Mouse (Mus musculus) heart, embryonic 16.5 days (tissue): ENCODE results near the gene Scn8a. TPM values are rescaled to one million over a fixed set of nuclear protein-coding genes. Genes with fewer than 3 reads are reported as not detected.
A peak's percentile ranks its signal among the peaks of the same experiment; 100 is the strongest.

Experiments
- ATAC-seq: fragments of 200-750 bp; cut with Nextera tagmentation; replicated peaks from 2 replicates; pipeline ENCODE4 v1.8.0; 2017; ENCODE audit warnings: moderate number of reproducible peaks; ENCODE audit not compliant: insufficient read depth, low FRiP score; ENCODE audit errors: extremely low read depth
- H3K27ac ChIP-seq: fragments of 300-500 bp; sonication (generic); 2 replicates; pipeline ENCODE4 v1.5.1; 2014; ENCODE audit warnings: mild to moderate bottlenecking, low read length, control low read depth, moderate library complexity
- H3K27me3 ChIP-seq: fragments of 300-500 bp; sonication (generic); 2 replicates; pipeline ENCODE4 v1.6.1; 2014; ENCODE audit warnings: low read length, mixed read lengths; ENCODE audit not compliant: control insufficient read depth, insufficient read depth
- H3K36me3 ChIP-seq: fragments of 300-500 bp; sonication (generic); 2 replicates; pipeline ENCODE4 v1.6.1; 2014; ENCODE audit not compliant: control insufficient read depth, insufficient read depth
- H3K4me1 ChIP-seq: fragments of 300-500 bp; sonication (generic); 2 replicates; pipeline ENCODE4 v1.6.1; 2014; ENCODE audit warnings: low read length, mixed read lengths; ENCODE audit not compliant: control insufficient read depth, insufficient read depth
- H3K4me2 ChIP-seq: fragments of 300-500 bp; sonication (generic); 2 replicates; pipeline ENCODE4 v1.6.1; 2014; ENCODE audit warnings: low read depth, mild to moderate bottlenecking, control low read depth, low read length
- H3K4me3 ChIP-seq: fragments of 300-500 bp; sonication (generic); 2 replicates; pipeline ENCODE4 v1.5.1; 2014; ENCODE audit warnings: mild to moderate bottlenecking, control low read depth, low read length
- H3K9ac ChIP-seq: fragments of 300-500 bp; sonication (generic); 2 replicates; pipeline ENCODE4 v1.6.1; 2014; ENCODE audit warnings: low read length, control low read depth
- H3K9me3 ChIP-seq: fragments of 300-500 bp; sonication (generic); replicated peaks from 2 replicates; pipeline ENCODE4 v1.6.1; 2016; ENCODE audit warnings: low read length; ENCODE audit not compliant: control insufficient read depth
- WGBS: fragments of 180-500 bp; shearing (Covaris S2); extraction: QIAGEN DNeasy Blood & Tissue Kit; methylation state at CpG from one replicate; pipeline ENCODE4 v1.1.7; 2014; 5-methylcytosine and 5-hydroxymethylcytosine counted together
- polyA plus RNA-seq: library from polyadenylated mRNA; unstranded; fragments of >200 nt; fragmentation: Nextera tagmentation; extraction: Ambion mirVana; gene quantifications from 2 replicates; pipeline ENCODE4 v1.2.1, GENCODE M21; 2015

Scn8a gene
- polyA plus RNA-seq, 1 experiment from 2014 or later = 0.71 TPM

- H3K9me3 ChIP-seq = no peaks in the 10 kb centered on the region; the same call in 1 of the 2 replicates
- H3K27ac ChIP-seq = no peak overlapping the region
- no peak overlapping the region for H3K4me3 ChIP-seq
- WGBS = 67% methylated on average over 9 of the region's 9 CpGs
- H3K9ac ChIP-seq = no peak overlapping the region
- H3K36me3 ChIP-seq = no peaks in the 10 kb centered on the region
- peaks cover 16% of the 10 kb centered on the region for H3K4me1 ChIP-seq
- ATAC-seq = no peak
- H3K4me2 ChIP-seq = no peak overlapping the region
- no peaks in the 10 kb centered on the region; the same call in 1 of the 2 replicates for H3K27me3 ChIP-seq
These were observed 200.1 kb downstream of the Scn8a start for GRCm38 (mm10) chr15:101069641-101070190.

- 42% methylated on average over 5 of the region's 5 CpGs for WGBS
- Histone ChIP-seq H3K4me3 (no peak overlapping the region), H3K36me3 (no peaks in the 10 kb centered on the region), H3K27me3 (no peaks in the 10 kb centered on the region; the same call in 1 of the 2 replicates), H3K9ac (no peak overlapping the region), H3K4me2 (no peak overlapping the region), H3K4me1 (peaks cover 7% of the 10 kb centered on the region), H3K27ac (no peak overlapping the region), H3K9me3 (no peaks in the 10 kb centered on the region; the same call in 1 of the 2 replicates)
- no peak for ATAC-seq
These were observed 201.1 kb downstream of the Scn8a start for GRCm38 (mm10) chr15:101070762-101071161.

- Histone ChIP-seq H3K4me2 (no peak overlapping the region), H3K27me3 (peaks cover 10% of the 10 kb centered on the region)
These were observed 203.1 kb downstream of the Scn8a start for GRCm38 (mm10) chr15:101072736-101073135.

DNA sequence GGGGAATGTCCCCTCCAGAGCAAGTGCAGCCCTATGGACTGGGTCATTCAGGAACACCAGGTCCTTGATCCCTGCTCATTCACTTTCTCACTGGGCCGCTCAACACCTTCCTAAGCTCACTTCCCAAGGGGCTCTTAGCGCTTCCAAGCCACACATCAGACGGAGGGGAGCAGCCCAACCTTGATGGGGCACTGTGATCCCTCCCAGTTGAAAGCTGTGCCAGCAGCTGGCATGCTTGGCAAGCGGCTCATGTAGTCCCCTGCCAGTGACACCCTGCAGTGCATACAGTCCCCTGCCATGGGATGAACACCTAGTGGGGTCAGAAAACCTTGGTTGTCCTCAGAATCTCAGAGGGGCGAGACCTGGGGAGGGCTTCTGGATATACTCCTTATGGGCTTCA is 204.4 kb downstream of the Scn8a start:
- 81% methylated on average over 5 of the region's 5 CpGs for WGBS
- ATAC-seq = no peak
- Histone ChIP-seq H3K4me1 (0 out of 2 replicates have a peak, but pooled peaks cover 5% of the 10 kb centered on the region), H3K9me3 (no peaks in the 10 kb centered on the region; the same call in 1 of the 2 replicates), H3K27me3 (peaks cover 12% of the 10 kb centered on the region), H3K4me2 (no peak overlapping the region), H3K4me3 (no peak overlapping the region), H3K27ac (no peak overlapping the region), H3K9ac (no peak overlapping the region), H3K36me3 (no peaks in the 10 kb centered on the region)

More at GRCm38 (mm10) chr15:101072736-101073135, 203.1 kb downstream of the Scn8a start:
- 0 out of 2 replicates have a peak, but pooled peaks cover 5% of the 10 kb centered on the region for H3K4me1 ChIP-seq
- no peak for ATAC-seq
- no peak overlapping the region for H3K4me3 ChIP-seq
- no peak overlapping the region for H3K27ac ChIP-seq
- WGBS = 49% methylated on average over 2 of the region's 2 CpGs
- no peaks in the 10 kb centered on the region; the same call in 1 of the 2 replicates for H3K9me3 ChIP-seq
- no peak overlapping the region for H3K9ac ChIP-seq
- H3K36me3 ChIP-seq = no peaks in the 10 kb centered on the region

DNA sequence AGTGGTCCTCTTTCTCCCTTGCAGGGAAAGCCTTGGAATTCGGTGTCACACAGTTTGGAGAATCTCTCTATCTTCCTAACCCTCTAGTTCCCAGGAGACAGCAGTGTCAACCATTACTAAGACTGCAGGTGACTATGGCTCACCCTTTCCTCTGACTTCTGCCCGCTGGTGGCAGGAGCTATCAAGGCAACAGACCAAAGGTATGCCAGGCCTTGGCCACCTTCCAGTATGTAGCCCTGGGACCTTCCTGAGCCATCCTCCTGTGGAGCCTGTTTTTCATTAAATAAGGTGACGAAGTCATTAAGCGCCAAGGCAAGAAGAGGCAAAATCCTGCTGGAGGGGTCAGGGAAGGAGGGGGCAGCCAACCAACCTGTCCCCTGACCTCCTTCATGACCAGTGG is 205.5 kb downstream of the Scn8a start:
- Histone ChIP-seq H3K9me3 (no peaks in the 10 kb centered on the region; the same call in 1 of the 2 replicates), H3K4me1 (0 out of 2 replicates have a peak, but pooled peaks cover 5% of the 10 kb centered on the region), H3K4me2 (no peak overlapping the region), H3K4me3 (no peak overlapping the region), H3K27ac (no peak overlapping the region), H3K27me3 (peaks cover 15% of the 10 kb centered on the region), H3K9ac (no peak overlapping the region), H3K36me3 (no peaks in the 10 kb centered on the region)
- no peak for ATAC-seq
- 50% methylated on average over 4 of the region's 4 CpGs for WGBS

DNA sequence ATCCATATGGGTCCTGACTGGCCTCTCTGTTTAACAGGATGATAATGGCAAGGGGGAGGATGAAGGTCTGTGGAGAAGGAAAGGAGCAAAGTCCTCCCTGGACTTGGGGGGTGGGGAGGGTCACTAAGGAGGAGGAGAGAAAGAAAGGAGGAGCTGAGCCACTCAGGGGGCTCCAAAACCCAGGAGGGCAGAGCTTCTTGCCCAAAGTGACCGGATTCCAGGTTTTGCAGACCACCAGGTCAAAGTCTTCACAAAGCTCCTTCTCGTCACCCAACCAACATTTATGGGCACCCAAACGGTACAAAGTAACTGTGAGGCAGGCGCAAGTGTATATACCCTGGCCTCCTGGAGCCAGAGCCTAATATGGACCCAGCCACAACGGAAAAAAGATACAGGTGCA is 206.0 kb downstream of the Scn8a start:
- Histone ChIP-seq H3K27me3 (peaks cover 18% of the 10 kb centered on the region), H3K4me2 (no peak overlapping the region), H3K36me3 (no peaks in the 10 kb centered on the region), H3K27ac (no peak overlapping the region), H3K9ac (no peak overlapping the region), H3K9me3 (no peaks in the 10 kb centered on the region; the same call in 1 of the 2 replicates), H3K4me1 (0 out of 2 replicates have a peak, but pooled peaks cover 4% of the 10 kb centered on the region), H3K4me3 (no peak overlapping the region)
- WGBS = 71% methylated on average over 5 of the region's 5 CpGs
- ATAC-seq = no peak

GRCm38 (mm10) chr15:101076071-101077000 is 206.7 kb downstream of the Scn8a start:
- Histone ChIP-seq H3K27ac (no peak overlapping the region), H3K27me3 (peaks cover 23% of the 10 kb centered on the region), H3K36me3 (no peaks in the 10 kb centered on the region), H3K9me3 (no peaks in the 10 kb centered on the region; the same call in 1 of the 2 replicates), H3K4me2 (peak overlapping the region; percentile 89), H3K9ac (no peak overlapping the region), H3K4me1 (0 out of 2 replicates have a peak, but pooled peaks cover 3% of the 10 kb centered on the region), H3K4me3 (peak overlapping the region; percentile 75)
- no peak for ATAC-seq
- WGBS = 19% methylated on average over 26 of the region's 26 CpGs

GRCm38 (mm10) chr15:101077001-101077812 is 207.5 kb downstream of the Scn8a start:
- WGBS = 3% methylated on average over 34 of the region's 34 CpGs
- H3K4me2 ChIP-seq = peak overlapping the region; percentile 89
- H3K4me3 ChIP-seq = peak overlapping the region; percentile 75
- no peak for ATAC-seq
- no peaks in the 10 kb centered on the region for H3K36me3 ChIP-seq
- peak overlapping the region; percentile 82 for H3K27ac ChIP-seq
- H3K4me1 ChIP-seq = 0 out of 2 replicates have a peak, but pooled peaks cover 3% of the 10 kb centered on the region
- H3K9me3 ChIP-seq = no peaks in the 10 kb centered on the region; the same call in 1 of the 2 replicates
- peak overlapping the region; percentile 77 for H3K9ac ChIP-seq
- H3K27me3 ChIP-seq = peaks cover 23% of the 10 kb centered on the region
